Mouse (Mus musculus): Measurements from ENCODE around the gene Ccdc57. TPM values are rescaled to one million over a fixed set of nuclear protein-coding genes. Genes with fewer than 3 reads are reported as not detected.
"Not testable (repeated sequence)": the region's sequence is repeated elsewhere in the genome, so short reads cannot be mapped to it uniquely, and the experiment has no call there.

The Ccdc57 gene
- polyA plus RNA-seq, 1 experiment from 2014 or later: 1.6 TPM

DNA sequence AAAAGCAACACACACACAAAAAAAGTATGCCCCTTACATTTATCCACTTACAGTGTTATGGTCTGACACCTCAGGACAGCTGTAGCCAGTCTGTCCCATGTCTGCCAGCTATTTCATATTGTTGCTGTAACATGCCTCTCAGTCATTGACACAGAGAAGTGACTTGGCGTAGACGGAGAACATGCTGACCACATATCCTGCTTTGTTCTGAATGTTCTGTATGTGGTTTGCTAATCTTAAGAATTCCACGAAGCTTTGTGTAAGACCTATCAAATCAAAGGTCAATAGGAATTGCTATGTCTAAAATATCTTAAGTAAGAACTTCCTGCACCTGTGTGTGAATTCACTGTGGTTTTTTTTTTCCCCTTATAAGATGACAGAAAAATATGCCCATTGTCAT lies 134.4 kb downstream of the Ccdc57 start:
- Histone ChIP-seq H3K4me3 (ENCODE audit: low read depth, low read length) (no peak overlapping the region), H3K4me2 (ENCODE audit: low read depth, low read length) (no peak overlapping the region), H3K27me3 (ENCODE audit: control insufficient read depth, insufficient read depth, low read depth, low read length) (no peaks in the 10 kb centered on the region), H3K36me3 (ENCODE audit: control insufficient read depth, insufficient read depth) (no peaks in the 10 kb centered on the region), H3K27ac (ENCODE audit: low read length) (no peak overlapping the region), H3K4me1 (ENCODE audit: control insufficient read depth, low read depth, low read length) (peaks cover 19% of the 10 kb centered on the region), H3K9me3 (replicated peaks; ENCODE audit: control insufficient read depth, low read length) (no peaks in the 10 kb centered on the region), H3K9ac (ENCODE audit: low read depth, low read length) (no peak overlapping the region)
- ATAC-seq (ENCODE audit: low read depth): no peak
- WGBS (ENCODE audit: insufficient replicate concordance): 35% methylated on average over 3 of the region's 3 CpGs

DNA sequence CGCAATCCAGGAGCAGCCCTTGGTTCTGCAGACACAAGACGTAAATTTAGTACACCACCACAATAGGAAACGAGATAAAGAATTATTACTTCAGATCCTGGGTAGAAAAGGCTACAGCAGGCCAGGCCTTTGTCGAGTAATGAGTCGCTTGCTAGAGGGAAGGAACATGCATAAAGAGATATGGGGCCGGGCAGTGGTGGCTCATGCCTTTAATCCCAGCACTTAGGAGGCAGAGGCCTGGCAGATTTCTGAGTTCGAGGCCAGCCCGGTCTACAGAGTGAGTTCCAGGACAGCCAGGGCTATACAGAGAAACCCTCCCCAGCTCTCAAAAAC lies 136.1 kb downstream of the Ccdc57 start:
- H3K9me3 ChIP-seq (replicated peaks; ENCODE audit: control insufficient read depth, low read length): no peaks in the 10 kb centered on the region
- peak overlapping the region; percentile 81 for H3K9ac ChIP-seq (ENCODE audit: low read depth, low read length)
- 24% methylated on average over 8 of the region's 8 CpGs for WGBS (ENCODE audit: insufficient replicate concordance)
- H3K27ac ChIP-seq (ENCODE audit: low read length): peak overlapping the region; percentile 14; the same call in 1 of the 2 replicates
- peaks cover 16% of the 10 kb centered on the region for H3K36me3 ChIP-seq (ENCODE audit: control insufficient read depth, insufficient read depth)
- H3K27me3 ChIP-seq (ENCODE audit: control insufficient read depth, insufficient read depth, low read depth, low read length): no peaks in the 10 kb centered on the region
- H3K4me2 ChIP-seq (ENCODE audit: low read depth, low read length): peak overlapping the region; percentile 79
- H3K4me1 ChIP-seq (ENCODE audit: control insufficient read depth, low read depth, low read length): peaks cover 19% of the 10 kb centered on the region
- ATAC-seq (ENCODE audit: low read depth): peak; percentile 7; the same call in 1 of the 2 replicates
- H3K4me3 ChIP-seq (ENCODE audit: low read depth, low read length): peak overlapping the region; percentile 84

GRCm38 (mm10) chr11:120795756-120796613 lies 136.7 kb downstream of the Ccdc57 start, which contains the start of gene Dus1l:
Gene Dus1l (minus strand): TSS chr11:120796403.
- H3K4me2 ChIP-seq (ENCODE audit: low read depth, low read length): peak within 1 kb of the TSS; percentile 79
- peaks cover 20% of the 10 kb centered on the region for H3K36me3 ChIP-seq (ENCODE audit: control insufficient read depth, insufficient read depth)
- H3K27me3 ChIP-seq (ENCODE audit: control insufficient read depth, insufficient read depth, low read depth, low read length): no peaks in the 10 kb centered on the region
- H3K27ac ChIP-seq (ENCODE audit: low read length): peak within 1 kb of the TSS; percentile 14
- peak; percentile 93 for ATAC-seq (ENCODE audit: low read depth)
- H3K9ac ChIP-seq (ENCODE audit: low read depth, low read length): peak within 1 kb of the TSS; percentile 81
- H3K4me1 ChIP-seq (ENCODE audit: control insufficient read depth, low read depth, low read length): peaks cover 19% of the 10 kb centered on the region
- H3K9me3 ChIP-seq (replicated peaks; ENCODE audit: control insufficient read depth, low read length): no peaks in the 10 kb centered on the region
- WGBS (ENCODE audit: insufficient replicate concordance): under 1% methylated on average over 59 of the region's 59 CpGs
- peak within 1 kb of the TSS; percentile 84 for H3K4me3 ChIP-seq (ENCODE audit: low read depth, low read length)

- Histone ChIP-seq H3K27ac (ENCODE audit: low read length) (no peak overlapping the region), H3K4me2 (ENCODE audit: low read depth, low read length) (no peak overlapping the region), H3K27me3 (ENCODE audit: control insufficient read depth, insufficient read depth, low read depth, low read length) (no peaks in the 10 kb centered on the region), H3K9me3 (replicated peaks; ENCODE audit: control insufficient read depth, low read length) (no peaks in the 10 kb centered on the region), H3K4me3 (ENCODE audit: low read depth, low read length) (no peak overlapping the region), H3K36me3 (ENCODE audit: control insufficient read depth, insufficient read depth) (peaks cover 45% of the 10 kb centered on the region), H3K9ac (ENCODE audit: low read depth, low read length) (no peak overlapping the region), H3K4me1 (ENCODE audit: control insufficient read depth, low read depth, low read length) (peaks cover 16% of the 10 kb centered on the region)
- no peak for ATAC-seq (ENCODE audit: low read depth)
- WGBS (ENCODE audit: insufficient replicate concordance): 87% methylated on average over 9 of the region's 9 CpGs
Measured at GRCm38 (mm10) chr11:120792652-120793051, 140.0 kb downstream of the Ccdc57 start.

DNA sequence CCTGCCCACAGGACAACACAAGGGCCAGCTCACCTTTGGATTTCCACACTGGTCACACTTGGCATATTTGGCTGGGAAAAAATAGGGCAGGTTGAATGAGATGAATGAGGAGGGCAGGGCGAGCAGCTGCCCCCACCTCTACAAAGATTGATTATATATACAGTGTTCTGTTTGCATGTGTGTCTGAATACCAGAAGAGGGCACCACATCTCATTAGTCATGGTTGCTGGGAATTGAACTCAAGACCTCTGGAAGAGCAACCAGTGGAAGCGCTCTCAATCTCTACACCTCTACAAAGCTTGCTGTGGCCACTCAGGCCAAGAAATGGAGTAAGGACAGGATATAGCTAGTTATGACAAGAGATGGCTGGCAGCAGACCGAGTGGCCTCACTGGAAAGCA lies 142.9 kb downstream of the Ccdc57 start:
- Histone ChIP-seq H3K9me3 (replicated peaks; ENCODE audit: control insufficient read depth, low read length) (no peaks in the 10 kb centered on the region), H3K4me1 (ENCODE audit: control insufficient read depth, low read depth, low read length) (peaks cover 11% of the 10 kb centered on the region), H3K27me3 (ENCODE audit: control insufficient read depth, insufficient read depth, low read depth, low read length) (no peaks in the 10 kb centered on the region), H3K4me3 (ENCODE audit: low read depth, low read length) (no peak overlapping the region), H3K27ac (ENCODE audit: low read length) (no peak overlapping the region), H3K9ac (ENCODE audit: low read depth, low read length) (no peak overlapping the region), H3K36me3 (ENCODE audit: control insufficient read depth, insufficient read depth) (peaks cover 48% of the 10 kb centered on the region), H3K4me2 (ENCODE audit: low read depth, low read length) (no peak overlapping the region)
- no peak for ATAC-seq (ENCODE audit: low read depth)
- WGBS (ENCODE audit: insufficient replicate concordance): 74% methylated on average over 3 of the region's 3 CpGs

DNA sequence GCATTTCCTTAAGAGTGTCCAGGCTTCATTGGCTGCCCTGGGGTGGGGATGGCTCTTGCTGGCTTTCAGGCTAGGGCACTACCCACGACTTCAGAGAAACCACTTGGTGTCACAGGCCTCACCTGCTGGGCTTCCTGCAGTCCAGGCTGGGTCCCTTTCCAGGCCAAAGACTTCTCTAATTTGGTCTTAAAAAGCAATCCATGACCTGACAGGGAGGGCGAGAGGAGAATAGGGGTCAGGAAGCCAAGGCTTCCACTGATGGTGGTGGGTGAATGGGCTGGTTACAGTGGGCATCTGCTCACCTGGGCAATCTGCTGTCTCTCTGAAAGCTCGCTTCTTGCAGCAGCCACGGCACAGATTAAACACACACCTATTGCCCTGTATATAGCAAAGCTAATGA lies 143.3 kb downstream of the Ccdc57 start:
- no peak overlapping the region for H3K4me3 ChIP-seq (ENCODE audit: low read depth, low read length)
- no peak overlapping the region for H3K27ac ChIP-seq (ENCODE audit: low read length)
- ATAC-seq (ENCODE audit: low read depth): no peak
- H3K4me2 ChIP-seq (ENCODE audit: low read depth, low read length): no peak overlapping the region
- H3K4me1 ChIP-seq (ENCODE audit: control insufficient read depth, low read depth, low read length): peaks cover 11% of the 10 kb centered on the region
- H3K27me3 ChIP-seq (ENCODE audit: control insufficient read depth, insufficient read depth, low read depth, low read length): no peaks in the 10 kb centered on the region
- 72% methylated on average over 4 of the region's 4 CpGs for WGBS (ENCODE audit: insufficient replicate concordance)
- H3K9ac ChIP-seq (ENCODE audit: low read depth, low read length): no peak overlapping the region
- H3K36me3 ChIP-seq (ENCODE audit: control insufficient read depth, insufficient read depth): peaks cover 48% of the 10 kb centered on the region
- no peaks in the 10 kb centered on the region for H3K9me3 ChIP-seq (replicated peaks; ENCODE audit: control insufficient read depth, low read length)

DNA sequence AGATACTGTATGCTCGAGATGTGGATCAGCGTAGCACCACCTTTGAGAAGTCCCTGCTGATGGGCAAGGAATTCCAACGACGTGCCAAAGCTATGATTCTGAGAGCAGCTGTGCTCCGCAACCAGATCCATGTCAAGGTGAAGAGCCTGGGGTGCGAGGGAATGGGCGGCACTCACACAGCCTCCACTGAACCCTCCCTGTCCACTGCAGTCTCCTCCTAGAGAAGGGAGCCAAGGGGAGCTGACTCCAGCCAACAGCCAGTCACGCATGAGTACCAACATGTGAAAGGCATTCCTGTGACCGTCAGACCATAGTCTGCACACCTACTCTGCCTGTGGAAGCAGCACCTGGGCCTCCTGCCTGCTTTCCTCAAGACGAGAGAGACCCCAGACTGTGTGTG lies 144.2 kb downstream of the Ccdc57 start:
- not testable (repeated sequence) for H3K4me3 ChIP-seq (ENCODE audit: low read depth, low read length); H3K9me3 ChIP-seq (replicated peaks; ENCODE audit: control insufficient read depth, low read length); H3K27me3 ChIP-seq (ENCODE audit: control insufficient read depth, insufficient read depth, low read depth, low read length); H3K27ac ChIP-seq (ENCODE audit: low read length); H3K9ac ChIP-seq (ENCODE audit: low read depth, low read length); H3K4me2 ChIP-seq (ENCODE audit: low read depth, low read length); ATAC-seq (ENCODE audit: low read depth)
- peaks cover 13% of the 10 kb centered on the region for H3K4me1 ChIP-seq (ENCODE audit: control insufficient read depth, low read depth, low read length)
- WGBS (ENCODE audit: insufficient replicate concordance): 83% methylated on average over 9 of the region's 10 CpGs
- H3K36me3 ChIP-seq (ENCODE audit: control insufficient read depth, insufficient read depth): peaks cover 48% of the 10 kb centered on the region

DNA sequence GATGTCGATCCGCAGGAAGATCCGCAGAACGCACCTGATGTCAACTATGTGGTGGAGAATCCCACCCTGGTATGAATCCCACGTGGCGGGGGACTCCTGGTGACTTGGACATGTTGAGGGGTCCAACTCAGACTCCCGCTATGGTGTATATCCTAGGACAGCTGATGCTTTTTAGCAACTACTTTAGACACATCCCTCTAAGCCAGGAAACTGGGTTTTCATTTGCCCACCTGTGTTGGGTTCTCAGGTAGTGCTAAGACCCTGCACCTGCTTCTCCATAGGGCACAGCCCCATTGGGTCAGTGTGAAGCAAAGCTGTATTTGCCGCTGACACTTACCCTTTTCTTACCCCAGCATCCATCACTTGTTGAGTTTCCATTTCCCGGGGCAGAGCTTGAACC lies 147.5 kb downstream of the Ccdc57 start:
- Histone ChIP-seq H3K4me2 (ENCODE audit: low read depth, low read length) (peak overlapping the region; percentile 99), H3K9me3 (replicated peaks; ENCODE audit: control insufficient read depth, low read length) (no peaks in the 10 kb centered on the region), H3K27me3 (ENCODE audit: control insufficient read depth, insufficient read depth, low read depth, low read length) (no peaks in the 10 kb centered on the region), H3K4me1 (ENCODE audit: control insufficient read depth, low read depth, low read length) (peaks cover 19% of the 10 kb centered on the region), H3K9ac (ENCODE audit: low read depth, low read length) (peak overlapping the region; percentile 95), H3K27ac (ENCODE audit: low read length) (no peak overlapping the region; the same call in 1 of the 2 replicates), H3K36me3 (ENCODE audit: control insufficient read depth, insufficient read depth) (peaks cover 20% of the 10 kb centered on the region), H3K4me3 (ENCODE audit: low read depth, low read length) (peak overlapping the region; percentile 87)
- 31% methylated on average over 9 of the region's 9 CpGs for WGBS (ENCODE audit: insufficient replicate concordance)
- ATAC-seq (ENCODE audit: low read depth): no peak

- H3K9me3 ChIP-seq (replicated peaks; ENCODE audit: control insufficient read depth, low read length): no peaks in the 10 kb centered on the region
- H3K4me1 ChIP-seq (ENCODE audit: control insufficient read depth, low read depth, low read length): peaks cover 19% of the 10 kb centered on the region
- no peaks in the 10 kb centered on the region for H3K27me3 ChIP-seq (ENCODE audit: control insufficient read depth, insufficient read depth, low read depth, low read length)
- peak within 1 kb of the TSS; percentile 87 for H3K4me3 ChIP-seq (ENCODE audit: low read depth, low read length)
- 0% methylated on average over 75 of the region's 107 CpGs for WGBS (ENCODE audit: insufficient replicate concordance)
- H3K4me2 ChIP-seq (ENCODE audit: low read depth, low read length): peak within 1 kb of the TSS; percentile 99
- peaks cover 11% of the 10 kb centered on the region for H3K36me3 ChIP-seq (ENCODE audit: control insufficient read depth, insufficient read depth)
- peak within 1 kb of the TSS; percentile 95 for H3K9ac ChIP-seq (ENCODE audit: low read depth, low read length)
- ATAC-seq (ENCODE audit: low read depth): peak; percentile 82
- peak within 1 kb of the TSS; percentile 78 for H3K27ac ChIP-seq (ENCODE audit: low read length)
Measured at GRCm38 (mm10) chr11:120784064-120784791, 148.4 kb downstream of the Ccdc57 start, which contains the start of the genes Rfng and Gps1. Gene Rfng (minus strand): TSS chr11:120784207. Gene Gps1 (plus strand): TSS chr11:120784272.

Measured in liver, embryonic 16.5 days (tissue).